Mouse (Mus musculus): ENCODE results near the gene Tnfaip6.
A peak's percentile ranks its signal among the peaks of the same experiment; 100 is the strongest.
"Not testable (repeated sequence)": the region's sequence is repeated elsewhere in the genome, so short reads cannot be mapped to it uniquely, and the experiment has no call there.

The Tnfaip6 gene

GRCm38 (mm10) chr2:52037882-52038281, at the start of gene Tnfaip6:
TSS of gene Tnfaip6 (plus strand) at chr2:52038009.
- DNase-seq, result peak in 1 of 2 experiments; percentile 17

GRCm38 (mm10) chr2:51989559-51989958, 48.2 kb upstream of the Tnfaip6 start:
- DNase-seq, result no peak

GRCm38 (mm10) chr2:51991447-51991846, 46.4 kb upstream of the Tnfaip6 start:
- DNase-seq, result no peak

GRCm38 (mm10) chr2:51999996-52000395, 37.8 kb upstream of the Tnfaip6 start:
- no peak for DNase-seq

- no peak for DNase-seq
Measured at GRCm38 (mm10) chr2:52001521-52001920, 36.3 kb upstream of the Tnfaip6 start.

- not testable (repeated sequence) for DNase-seq
Measured at GRCm38 (mm10) chr2:52002299-52002698, 35.5 kb upstream of the Tnfaip6 start.

- DNase-seq, result no peak
Measured at GRCm38 (mm10) chr2:52006380-52006779, 31.4 kb upstream of the Tnfaip6 start.

GRCm38 (mm10) chr2:52011820-52012219, 26.0 kb upstream of the Tnfaip6 start:
- not testable (repeated sequence) for DNase-seq

- no peak for DNase-seq
Measured at GRCm38 (mm10) chr2:52013306-52013820, 24.4 kb upstream of the Tnfaip6 start.

GRCm38 (mm10) chr2:52016361-52016760, 21.4 kb upstream of the Tnfaip6 start:
- DNase-seq, result no peak

GRCm38 (mm10) chr2:52027061-52027460, 10.7 kb upstream of the Tnfaip6 start:
- no peak for DNase-seq

GRCm38 (mm10) chr2:52029426-52029825, 8.4 kb upstream of the Tnfaip6 start:
- no peak for DNase-seq

- DNase-seq, result no peak
Measured at GRCm38 (mm10) chr2:52031491-52031890, 6.3 kb upstream of the Tnfaip6 start.

GRCm38 (mm10) chr2:52034601-52035000, 3.2 kb upstream of the Tnfaip6 start:
- DNase-seq, result no peak

GRCm38 (mm10) chr2:52035144-52035543, 2.7 kb upstream of the Tnfaip6 start:
- DNase-seq, result no peak

GRCm38 (mm10) chr2:52036929-52037595, 747 bp upstream of the Tnfaip6 start:
- no peak for DNase-seq

GRCm38 (mm10) chr2:52038558-52038957, 749 bp downstream of the Tnfaip6 start:
- no peak for DNase-seq

- no peak for DNase-seq
Measured at GRCm38 (mm10) chr2:52039083-52039801, 1.4 kb downstream of the Tnfaip6 start.

- no peak for DNase-seq
Measured at GRCm38 (mm10) chr2:52042132-52042531, 4.3 kb downstream of the Tnfaip6 start.

- DNase-seq, result no peak
Measured at GRCm38 (mm10) chr2:52042714-52043113, 4.9 kb downstream of the Tnfaip6 start.

GRCm38 (mm10) chr2:52043485-52043884, 5.7 kb downstream of the Tnfaip6 start:
- no peak for DNase-seq

- no peak for DNase-seq
Measured at GRCm38 (mm10) chr2:52046032-52046431, 8.2 kb downstream of the Tnfaip6 start.

GRCm38 (mm10) chr2:52050823-52051222, 13.0 kb downstream of the Tnfaip6 start:
- peak; percentile 5 to 29 for DNase-seq

GRCm38 (mm10) chr2:52052335-52052734, 14.5 kb downstream of the Tnfaip6 start:
- DNase-seq, result no peak
